Mouse (Mus musculus): ENCODE data around the gene Tk2. TPM values are rescaled to one million over a fixed set of nuclear protein-coding genes. Genes with fewer than 3 reads are reported as not detected.
A peak's percentile ranks its signal among the peaks of the same experiment; 100 is the strongest.
"Not testable (repeated sequence)": the region's sequence is repeated elsewhere in the genome, so short reads cannot be mapped to it uniquely, and the experiment has no call there.

Tk2 gene
- polyA plus RNA-seq (2017; shearing (Covaris generic)) = 10 to 100 TPM; 39.5 to 41.6 TPM

GRCm38 (mm10) chr8:104248276-104248675 is at the start of gene Tk2:
Gene Tk2, minus strand, starts transcription at chr8:104248558.
- peak; percentile 70 for ATAC-seq

GRCm38 (mm10) chr8:104294396-104294795 is 46.0 kb upstream of the Tk2 start:
- no peak for ATAC-seq

GRCm38 (mm10) chr8:104293081-104293480 is 44.7 kb upstream of the Tk2 start, which contains the start of gene Cmtm2a:
Gene Cmtm2a, minus strand, starts transcription at chr8:104293181.
- ATAC-seq = not testable (repeated sequence)

GRCm38 (mm10) chr8:104268937-104269440 is 20.6 kb upstream of the Tk2 start:
- no peak for ATAC-seq

GRCm38 (mm10) chr8:104268368-104268767 is 20.0 kb upstream of the Tk2 start:
- ATAC-seq = no peak

GRCm38 (mm10) chr8:104264271-104264935 is 16.0 kb upstream of the Tk2 start:
- not testable (repeated sequence) for ATAC-seq

GRCm38 (mm10) chr8:104261802-104262201 is 13.4 kb upstream of the Tk2 start:
- ATAC-seq = not testable (repeated sequence)

- peak; percentile 22 for ATAC-seq
Measured at GRCm38 (mm10) chr8:104253016-104253415, 4.7 kb upstream of the Tk2 start.

GRCm38 (mm10) chr8:104251461-104251860 is 3.1 kb upstream of the Tk2 start:
- no peak for ATAC-seq

- ATAC-seq = peak; percentile 37
Measured at GRCm38 (mm10) chr8:104250439-104251367, 2.3 kb upstream of the Tk2 start, which contains the start of gene Cklf. Gene Cklf, plus strand, starts transcription at chr8:104250861.

- no peak for ATAC-seq
Measured at GRCm38 (mm10) chr8:104249442-104249996, 1.2 kb upstream of the Tk2 start.

- peak; percentile 9 for ATAC-seq
Measured at GRCm38 (mm10) chr8:104247908-104248275, 466 bp downstream of the Tk2 start.

- peak; percentile 72 for ATAC-seq
Measured at GRCm38 (mm10) chr8:104247054-104247907, 1.1 kb downstream of the Tk2 start.

- no peak for ATAC-seq
Measured at GRCm38 (mm10) chr8:104246621-104247020, 1.7 kb downstream of the Tk2 start.

- ATAC-seq = no peak
Measured at GRCm38 (mm10) chr8:104242038-104242644, 6.2 kb downstream of the Tk2 start.

GRCm38 (mm10) chr8:104239418-104239861 is 8.9 kb downstream of the Tk2 start:
- ATAC-seq = peak; percentile 90

- ATAC-seq = no peak
Measured at GRCm38 (mm10) chr8:104234573-104234972, 13.8 kb downstream of the Tk2 start.

GRCm38 (mm10) chr8:104232919-104233318 is 15.4 kb downstream of the Tk2 start:
- ATAC-seq = no peak

- no peak for ATAC-seq
Measured at GRCm38 (mm10) chr8:104232039-104232438, 16.3 kb downstream of the Tk2 start.

GRCm38 (mm10) chr8:104230377-104230776 is 18.0 kb downstream of the Tk2 start:
- ATAC-seq = no peak

GRCm38 (mm10) chr8:104227048-104227447 is 21.3 kb downstream of the Tk2 start:
- ATAC-seq = no peak

Data from activated CD4-positive, CD25-positive, alpha-beta regulatory T cell, adult 4 months (primary cell).